ENCODE assay signal across 11 mouse cellular contexts in the genomic region with DNA sequence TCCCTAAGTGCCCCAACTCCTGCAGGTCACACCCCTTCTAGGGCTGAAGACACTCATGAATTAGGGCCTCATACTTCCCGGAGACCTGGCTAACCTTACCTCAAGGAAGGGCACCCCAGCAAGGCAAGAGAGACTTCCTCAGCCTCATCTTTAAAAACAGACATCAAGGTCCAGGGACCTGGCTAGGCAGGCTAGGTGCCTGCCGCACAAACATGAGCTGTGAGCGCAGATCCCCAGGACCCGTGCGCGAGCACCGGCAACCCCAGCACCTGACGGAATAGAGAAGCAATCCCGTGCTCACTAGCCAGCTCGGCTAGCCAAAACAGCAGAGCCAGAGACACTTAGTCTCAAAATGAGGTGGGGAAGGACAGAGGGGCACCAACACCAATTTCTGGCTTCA. TPM values are rescaled to one million over a fixed set of nuclear protein-coding genes. Genes with fewer than 3 reads are reported as not detected.
DNase-seq lines count a peak whose midpoint lies in the region; ATAC-seq lines count a peak whose summit lies in the region.
"Had no signal": no experiment of that assay in that cellular context is flagged by ENCODE, and none has a peak within 500 bp of the region (broad histone marks: within the 10 kb centered on the region; RNA-seq: fewer than 3 reads in every experiment).

No protein-coding gene starts in this region.

- no peaks in the 10 kb centered on the region for H3K27me3 ChIP-seq in heart, embryonic 10.5 days (ENCODE audit: insufficient read depth, poor library complexity, severe bottlenecking)
- H3K27me3 ChIP-seq in lung, embryonic 15.5 days = no peaks in the 10 kb centered on the region
- no peaks in the 10 kb centered on the region for H3K27me3 ChIP-seq in forebrain, embryonic 12.5 days
- H3K27me3 ChIP-seq in limb, embryonic 12.5 days = no peaks in the 10 kb centered on the region
- H3K27me3 ChIP-seq: CH12.LX had no signal

- peak overlapping the region; percentile 17; the same call in 1 of the 2 replicates for H3K27ac ChIP-seq in heart, embryonic 10.5 days
- no peak overlapping the region for H3K27ac ChIP-seq in lung, embryonic 15.5 days
- H3K27ac ChIP-seq in forebrain, embryonic 12.5 days = no peak overlapping the region
- no peak overlapping the region for H3K27ac ChIP-seq in limb, embryonic 12.5 days

- 75% methylated on average over 10 of the region's 10 CpGs for WGBS in heart, embryonic 10.5 days
- WGBS in lung, embryonic 15.5 days = 63% methylated on average over 10 of the region's 10 CpGs
- WGBS in forebrain, embryonic 12.5 days = 68% methylated on average over 10 of the region's 10 CpGs
- WGBS in limb, embryonic 12.5 days = 70% methylated on average over 10 of the region's 10 CpGs

- no peak overlapping the region for H3K9ac ChIP-seq in lung, embryonic 15.5 days
- H3K9ac ChIP-seq in forebrain, embryonic 12.5 days = peak overlapping the region; percentile 29; the same call in 1 of the 2 replicates
- no peak overlapping the region for H3K9ac ChIP-seq in limb, embryonic 12.5 days (replicated peaks)

- H3K9me3 ChIP-seq in heart, embryonic 10.5 days = no peaks in the 10 kb centered on the region
- H3K9me3 ChIP-seq in lung, embryonic 15.5 days = no peaks in the 10 kb centered on the region
- H3K9me3 ChIP-seq in forebrain, embryonic 12.5 days = no peaks in the 10 kb centered on the region
- H3K9me3 ChIP-seq in limb, embryonic 12.5 days = no peaks in the 10 kb centered on the region

- H3K4me2 ChIP-seq in lung, embryonic 15.5 days = peak overlapping the region; percentile 23; the same call in 1 of the 2 replicates
- no peak overlapping the region; the same call in 1 of the 2 replicates for H3K4me2 ChIP-seq in forebrain, embryonic 12.5 days
- H3K4me2 ChIP-seq in limb, embryonic 12.5 days = peak overlapping the region; percentile 28

- ATAC-seq in lung, embryonic 15.5 days (ENCODE audit: borderline replicate concordance, extremely low read depth, low FRiP score, low TSS enrichment) = no peak
- ATAC-seq in forebrain, embryonic 12.5 days (ENCODE audit: low FRiP score) = no peak
- ATAC-seq in limb, embryonic 12.5 days (ENCODE audit: insufficient number of reproducible peaks, insufficient read depth, low FRiP score, low TSS enrichment, low read depth) = no peak

- peaks cover 17% of the 10 kb centered on the region for H3K36me3 ChIP-seq in heart, embryonic 10.5 days
- peaks cover 7% of the 10 kb centered on the region; the same call in 1 of the 2 replicates for H3K36me3 ChIP-seq in lung, embryonic 15.5 days
- H3K36me3 ChIP-seq in forebrain, embryonic 12.5 days (replicated peaks) = peaks cover 15% of the 10 kb centered on the region
- peaks cover 31% of the 10 kb centered on the region for H3K36me3 ChIP-seq in limb, embryonic 12.5 days

- no peak for DNase-seq in heart, embryonic 10.5 days (ENCODE audit: low spot score)
- DNase-seq in heart, adult 18-20 months = no peak
- no peak for DNase-seq in lung, postnatal 36 days
- DNase-seq in testis, postnatal 14 days (ENCODE audit: low spot score) = no peak
- DNase-seq in adrenal gland, postnatal 25 days = no peak
- DNase-seq: layer of hippocampus, adult 9-11 months; thymus, adult 2 months had no signal

- peaks cover 93% of the 10 kb centered on the region for H3K4me1 ChIP-seq in heart, embryonic 10.5 days
- H3K4me1 ChIP-seq in lung, embryonic 15.5 days = peaks cover 69% of the 10 kb centered on the region
- peaks cover 80% of the 10 kb centered on the region for H3K4me1 ChIP-seq in forebrain, embryonic 12.5 days
- H3K4me1 ChIP-seq in limb, embryonic 12.5 days (replicated peaks) = peaks cover 76% of the 10 kb centered on the region

- 0 out of 2 replicates have a peak overlapping the region, but pooled peaks have one; percentile 17 for H3K4me3 ChIP-seq in heart, embryonic 10.5 days
- H3K4me3 ChIP-seq in lung, embryonic 15.5 days = no peak overlapping the region
- no peak overlapping the region for H3K4me3 ChIP-seq in forebrain, embryonic 12.5 days (replicated peaks)
- H3K4me3 ChIP-seq in limb, embryonic 12.5 days (replicated peaks) = no peak overlapping the region

RNA-seq across cellular contexts. Expression of a gene that starts 7.6 kb away (rescaled TPM):
- polyA plus RNA-seq in heart, embryonic 10.5 days (2016; fragmentation: Nextera tagmentation; extraction: Ambion mirVana) = 7.5 and 11.3 TPM in 2 replicates
- 10 to 100 TPM; 48.6 to 50.2 TPM for total RNA-seq in heart, adult 18-20 months (2021)
- polyA plus RNA-seq in lung, embryonic 15.5 days (2015; fragmentation: Nextera tagmentation; extraction: Ambion mirVana) = 16.1 and 16.9 TPM in 2 replicates
- 12.3 and 14.2 TPM in 2 replicates for polyA plus RNA-seq in forebrain, embryonic 12.5 days (2016; fragmentation: Nextera tagmentation; extraction: Ambion mirVana)
- polyA plus RNA-seq in limb, embryonic 12.5 days (2016; fragmentation: Nextera tagmentation; extraction: Ambion mirVana) = 18.4 and 18.8 TPM in 2 replicates
- total RNA-seq in adrenal gland, postnatal 25 days (2021) = 73.5 and 93.3 TPM in 2 replicates

RNA-seq across cellular contexts. Expression of a gene that starts 34.8 kb away (rescaled TPM):
- polyA plus RNA-seq in heart, embryonic 10.5 days (2016; fragmentation: Nextera tagmentation; extraction: Ambion mirVana) = 77.0 and 87.4 TPM in 2 replicates
- 10 to 100 TPM; 19.2 to 20.3 TPM for total RNA-seq in heart, adult 18-20 months (2021)
- polyA plus RNA-seq in lung, embryonic 15.5 days (2015; fragmentation: Nextera tagmentation; extraction: Ambion mirVana) = 83.4 and 83.5 TPM in 2 replicates
- polyA plus RNA-seq in forebrain, embryonic 12.5 days (2016; fragmentation: Nextera tagmentation; extraction: Ambion mirVana) = 96.4 and 96.9 TPM in 2 replicates
- polyA plus RNA-seq in limb, embryonic 12.5 days (2016; fragmentation: Nextera tagmentation; extraction: Ambion mirVana) = 96.0 and 99.2 TPM in 2 replicates
- 45.9 and 55.2 TPM in 2 replicates for total RNA-seq in adrenal gland, postnatal 25 days (2021)
